Mouse (Mus musculus) cerebellum, adult 8-10 months (tissue): ENCODE data around the gene Lypd9.
"Not testable (repeated sequence)": the region's sequence is repeated elsewhere in the genome, so short reads cannot be mapped to it uniquely, and the experiment has no call there.

Experiments
- DNase-seq: peaks from one replicate; pipeline ENCODE4 v3.0.0; 2022

The Lypd9 gene

GRCm38 (mm10) chr11:58452759-58453158, at the start of gene Lypd9:
Lypd9 (minus strand) TSS chr11:58452923.
- DNase-seq = no peak

DNA sequence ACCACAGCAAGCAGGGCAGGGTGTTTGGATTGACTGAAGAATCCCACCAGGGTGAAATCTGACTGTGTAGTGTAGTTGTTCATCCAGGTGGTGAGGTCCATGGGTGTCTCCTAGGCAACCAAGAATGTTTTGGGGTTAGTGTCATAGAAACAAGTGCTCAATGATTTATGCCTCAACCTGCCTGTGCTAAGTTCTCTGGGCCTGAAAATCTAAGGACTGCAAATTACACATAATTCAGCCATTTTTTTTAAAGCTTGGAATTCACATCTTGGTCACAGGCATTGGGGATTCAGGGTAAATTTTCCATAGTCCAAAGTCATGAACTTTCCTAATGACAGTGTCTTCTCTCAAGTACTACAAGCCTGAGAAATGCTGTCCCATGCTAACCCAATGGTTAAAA, 49.7 kb upstream of the Lypd9 start, which contains the start of gene Olfr331:
Gene Olfr331, minus strand, starts transcription at position 101 of the 400 bp plus-strand sequence.
- not testable (repeated sequence) for DNase-seq

- no peak for DNase-seq
Observed at GRCm38 (mm10) chr11:58499290-58499689, 46.6 kb upstream of the Lypd9 start.

DNA sequence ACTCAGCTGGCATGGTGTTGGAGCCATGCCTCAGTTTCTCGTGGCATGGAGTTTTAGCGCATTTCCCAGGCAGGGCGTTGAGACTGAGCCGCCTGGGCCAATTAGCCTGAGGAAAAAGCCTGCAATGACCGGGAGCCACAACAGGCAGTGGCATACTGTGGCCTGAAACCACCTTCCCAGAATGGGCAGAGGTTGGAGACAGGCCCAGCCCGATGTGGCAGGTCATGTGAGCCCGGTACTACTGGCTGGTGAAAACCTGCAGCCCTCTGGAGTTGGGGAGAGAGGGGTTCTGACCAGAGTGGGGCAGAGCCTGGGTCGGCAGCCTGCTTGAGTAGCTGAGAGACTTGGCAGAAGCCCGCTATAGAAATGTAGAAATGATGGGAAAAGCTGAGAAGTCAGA, 46.0 kb upstream of the Lypd9 start:
- DNase-seq = no peak

DNA sequence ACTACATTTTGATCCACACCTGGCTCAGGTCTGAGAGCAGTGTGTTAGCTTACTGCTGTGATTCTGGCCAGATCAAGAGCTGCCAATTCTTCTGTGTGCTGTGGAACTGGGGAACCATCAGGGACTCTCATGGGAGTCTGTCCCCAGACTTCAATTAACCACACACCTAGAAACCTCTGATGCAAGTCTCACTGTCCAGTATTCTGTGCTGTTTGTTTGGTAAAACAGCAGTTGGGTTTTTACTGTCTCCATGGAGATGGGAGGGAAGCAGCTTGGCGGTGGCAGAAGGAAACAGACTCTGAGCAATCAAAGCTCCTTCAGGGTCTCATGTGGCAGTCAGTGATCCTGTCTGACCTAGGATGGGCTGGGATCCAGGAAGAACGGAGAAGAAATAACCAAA, 39.7 kb upstream of the Lypd9 start, which contains the start of gene Olfr332:
Gene Olfr332, minus strand, starts transcription at position 101 of the 400 bp plus-strand sequence.
- DNase-seq = no peak

DNA sequence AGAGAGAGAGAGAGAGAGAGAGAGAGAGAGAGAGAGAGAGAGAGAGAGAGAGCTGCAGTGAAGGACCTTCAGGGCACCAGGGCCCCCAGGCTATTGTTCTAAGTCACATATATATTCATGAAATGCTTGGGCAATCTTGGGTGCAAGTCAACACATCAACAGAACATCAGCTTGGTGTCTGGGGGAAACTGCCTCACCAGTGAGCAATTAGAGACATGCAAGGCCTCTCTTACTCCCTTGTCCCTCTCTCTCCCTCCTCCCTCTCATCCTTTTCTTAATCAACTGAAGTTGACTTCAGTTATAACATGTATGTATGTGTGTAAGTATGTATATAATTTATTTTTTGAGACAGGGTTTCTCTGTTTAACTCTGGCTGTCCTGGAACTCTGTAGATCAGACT, 9.4 kb upstream of the Lypd9 start, which contains the start of gene Olfr30:
Gene Olfr30, minus strand, starts transcription at position 101 of the 400 bp plus-strand sequence.
- DNase-seq = no peak

DNA sequence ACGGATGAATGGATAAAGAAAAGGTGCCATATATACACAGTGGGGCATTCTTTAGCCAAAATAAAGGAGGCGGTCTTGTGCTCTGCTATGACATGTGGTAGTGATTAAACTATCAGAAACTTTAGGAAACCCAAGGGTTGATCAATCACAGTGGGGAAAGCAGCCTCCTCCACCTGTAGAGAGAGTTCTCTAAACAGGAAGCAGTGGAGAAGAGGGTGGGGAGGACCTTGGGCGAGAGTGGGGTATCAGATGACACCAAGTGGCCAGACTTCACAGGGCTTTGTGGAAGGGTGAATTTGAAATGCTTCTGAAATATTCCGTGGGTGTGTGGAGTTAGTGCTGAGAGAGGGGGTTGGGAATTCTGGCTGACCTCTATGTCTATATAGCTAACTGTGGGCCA, 869 bp upstream of the Lypd9 start:
- no peak for DNase-seq

DNA sequence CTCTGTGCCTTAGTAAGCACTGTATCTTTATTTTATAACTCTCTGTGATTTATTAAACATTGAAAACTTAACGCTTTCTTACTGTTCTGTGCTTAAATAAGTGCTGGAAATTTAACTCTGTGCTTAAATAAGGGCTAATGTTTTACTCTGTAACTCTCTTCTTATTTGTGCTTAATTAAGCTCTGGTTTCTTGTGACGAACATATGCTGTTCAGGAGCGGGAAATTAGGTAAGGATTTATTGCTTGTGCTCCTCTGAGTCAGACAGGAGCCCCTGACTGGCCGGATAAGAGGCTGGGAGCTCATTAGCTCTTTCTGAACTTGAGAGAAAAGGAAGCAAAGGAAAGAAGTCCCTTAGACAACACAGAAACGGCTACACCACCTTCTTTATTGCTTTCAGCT, 14.9 kb downstream of the Lypd9 start:
- DNase-seq = no peak

GRCm38 (mm10) chr11:58432259-58432658, 20.5 kb downstream of the Lypd9 start, which contains the start of gene Gm12253:
Gm12253 (plus strand) TSS chr11:58432559.
- no peak for DNase-seq

DNA sequence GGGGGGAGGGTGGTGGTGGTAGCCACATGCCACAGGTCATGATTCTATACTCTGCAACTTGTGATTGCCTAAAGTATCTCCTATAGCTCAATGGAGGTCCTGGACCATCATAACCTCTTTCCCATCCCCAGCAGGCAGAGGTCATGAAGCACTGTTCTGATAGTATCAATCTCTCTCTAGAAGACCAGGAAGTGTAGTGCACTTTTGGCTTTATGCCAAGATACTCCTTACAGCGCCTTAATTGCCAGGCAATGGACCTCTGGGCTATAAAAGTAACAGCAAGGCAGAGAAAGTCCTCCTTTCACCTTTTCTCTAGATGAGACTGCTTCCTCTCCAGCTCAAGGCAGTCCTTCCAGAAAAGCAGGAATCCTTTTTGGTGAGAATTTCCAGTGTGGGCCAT, 31.9 kb downstream of the Lypd9 start, which contains the start of gene 1810065E05Rik:
Gene 1810065E05Rik, plus strand, starts transcription at position 297 of the 400 bp plus-strand sequence.
- DNase-seq = no peak

- no peak for DNase-seq
Observed at GRCm38 (mm10) chr11:58418336-58418735, 34.4 kb downstream of the Lypd9 start.

- no peak for DNase-seq
Observed at GRCm38 (mm10) chr11:58408066-58408465, 44.7 kb downstream of the Lypd9 start.

DNA sequence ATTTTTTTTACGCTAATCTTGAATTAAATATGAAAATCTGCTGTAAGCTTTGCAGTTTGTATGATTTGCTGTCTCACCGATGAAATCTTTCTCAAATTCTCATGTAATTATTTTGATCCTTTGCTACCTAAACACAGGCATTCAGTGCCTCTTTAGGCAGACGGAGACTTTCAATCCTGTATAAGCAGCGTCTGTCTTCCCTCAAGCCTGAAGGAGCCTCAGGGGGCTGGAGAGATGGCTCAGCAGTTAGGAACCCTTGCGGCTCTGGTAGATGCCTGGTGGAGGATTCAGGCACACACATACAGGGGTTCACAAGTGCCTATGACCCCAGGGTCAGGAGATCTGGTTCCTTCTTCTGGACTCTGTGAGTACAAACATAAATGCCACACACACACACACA, 52.1 kb downstream of the Lypd9 start:
- no peak for DNase-seq

DNA sequence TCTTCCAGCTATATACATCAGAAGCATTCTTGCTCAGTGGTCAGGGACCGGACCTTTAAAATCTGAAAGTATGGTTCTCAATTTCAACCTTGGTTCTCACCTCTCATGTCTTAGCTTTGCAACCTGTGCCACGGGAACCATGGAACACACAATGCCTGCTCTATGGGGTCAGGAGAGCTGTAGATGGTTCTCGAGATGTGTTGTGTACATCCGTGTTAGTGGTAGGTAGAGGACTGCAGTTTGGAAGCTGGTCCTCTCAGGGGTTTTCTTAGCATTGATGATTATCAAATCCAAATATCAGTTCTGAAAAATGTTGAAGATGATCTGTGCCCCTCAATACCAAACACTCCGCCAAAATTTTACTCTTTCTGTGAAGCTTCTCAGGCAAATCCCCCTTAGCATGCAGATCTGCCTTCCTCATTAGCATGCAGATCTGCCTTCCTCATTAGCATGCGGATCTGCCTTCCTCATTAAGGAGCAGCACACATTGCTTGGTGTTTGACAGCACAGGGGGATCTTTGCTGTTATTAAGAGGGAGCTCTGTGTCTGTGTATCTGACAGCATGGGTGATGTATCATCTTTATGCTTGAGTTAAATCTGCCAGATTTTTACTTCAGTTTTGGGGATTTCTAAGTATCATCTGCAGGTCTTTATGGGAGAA, 52.6 kb downstream of the Lypd9 start:
- no peak for DNase-seq
